Mouse (Mus musculus) heart, adult 18-20 months (tissue): ENCODE measurements at regions not wholly inside any gene's neighbourhood (a gene's known extent, or its start where the extent isn't known, plus 50 kb on each side); places are given as distances from the start of the nearest gene placed in this dataset.
A peak's percentile ranks its signal among the peaks of the same experiment; 100 is the strongest.
"Not testable (repeated sequence)": the region's sequence is repeated elsewhere in the genome, so short reads cannot be mapped to it uniquely, and the experiment has no call there.

ENCODE experiments used
- DNase-seq, 2 experiments: peaks; one replicate each; pipeline ENCODE4 v3.0.0; 2021 to 2022; ENCODE audit warnings: mixed read lengths in 1 of 2

DNA sequence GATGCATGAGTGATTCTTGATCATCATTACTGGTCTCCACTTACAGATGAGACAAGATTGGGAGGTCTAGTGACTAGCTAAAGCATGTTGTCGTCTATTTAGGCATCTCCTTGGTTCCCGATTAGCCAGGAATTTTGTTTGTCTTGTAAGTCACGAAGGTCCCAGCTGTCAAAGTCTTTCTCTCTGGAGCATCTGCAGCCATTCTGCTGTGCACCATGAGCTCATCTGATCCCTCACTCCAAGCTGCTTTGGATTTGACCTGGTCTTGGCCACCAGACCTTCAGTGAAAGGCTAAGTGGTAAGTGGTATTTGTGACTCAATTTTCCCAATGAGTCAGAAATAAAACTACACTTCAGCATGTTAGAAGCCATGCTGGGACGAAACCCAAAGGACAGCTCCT lies 53.3 kb upstream of the Creb5 start:
- DNase-seq, result peak; percentile 6 to 17

DNA sequence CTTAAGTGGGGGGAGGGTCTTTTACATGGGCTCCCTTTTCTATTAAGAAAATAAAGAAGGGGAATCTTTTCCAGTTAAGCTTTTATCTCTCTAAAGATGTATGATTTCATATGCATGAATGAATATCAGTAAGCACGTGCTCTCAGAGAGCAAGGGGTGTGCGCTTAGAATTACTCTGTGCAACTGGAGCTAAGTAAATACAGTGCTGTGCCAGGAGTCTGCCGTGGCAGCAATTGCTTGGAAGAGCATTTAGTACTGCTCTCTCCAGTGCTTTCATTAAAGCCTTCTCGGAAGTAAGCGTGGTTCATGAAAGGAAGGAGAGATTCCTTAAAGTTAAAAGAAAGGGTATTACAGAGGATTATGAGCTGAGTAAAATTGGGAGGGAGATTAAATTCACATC lies 54.5 kb upstream of the Creb5 start:
- no peak for DNase-seq

DNA sequence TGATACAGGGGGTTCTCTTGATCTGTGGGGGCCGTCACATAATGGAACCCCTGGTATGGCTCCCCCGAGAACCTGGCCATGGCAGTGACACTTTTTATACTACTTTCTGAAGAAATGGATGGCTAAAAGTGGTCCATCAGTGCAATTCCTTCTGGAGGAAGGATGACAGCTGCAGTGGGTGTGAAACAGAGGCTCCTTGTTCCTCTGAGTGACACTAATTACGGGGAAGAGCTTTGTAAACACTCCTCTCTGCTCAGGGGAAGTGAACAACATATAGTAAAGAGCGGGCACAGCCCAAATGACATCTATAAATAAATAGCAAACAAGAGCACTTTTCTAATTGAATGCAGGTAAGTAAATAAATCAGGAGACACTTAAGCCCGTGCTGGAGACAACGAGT lies 57.7 kb upstream of the Creb5 start:
- no peak for DNase-seq

DNA sequence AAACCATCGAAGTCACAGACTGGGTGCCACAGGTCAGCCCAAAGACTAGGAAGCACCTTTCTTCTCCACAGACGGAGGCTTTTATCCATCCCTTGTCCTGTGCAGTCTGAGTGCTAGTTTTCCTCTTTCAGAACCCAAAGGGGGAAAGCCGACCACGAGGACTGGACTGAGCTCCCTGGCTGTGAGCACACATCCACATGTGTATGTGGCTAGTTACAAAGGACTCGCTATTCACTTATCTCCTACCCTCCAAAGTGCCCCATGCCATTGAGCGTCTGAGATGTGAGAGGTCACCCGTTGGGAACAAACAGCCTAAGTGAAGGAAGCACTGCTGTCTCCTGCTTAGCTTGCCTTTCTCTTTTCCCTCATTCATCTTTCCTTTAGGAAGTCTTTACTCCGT lies 65.0 kb upstream of the Creb5 start:
- no peak for DNase-seq

DNA sequence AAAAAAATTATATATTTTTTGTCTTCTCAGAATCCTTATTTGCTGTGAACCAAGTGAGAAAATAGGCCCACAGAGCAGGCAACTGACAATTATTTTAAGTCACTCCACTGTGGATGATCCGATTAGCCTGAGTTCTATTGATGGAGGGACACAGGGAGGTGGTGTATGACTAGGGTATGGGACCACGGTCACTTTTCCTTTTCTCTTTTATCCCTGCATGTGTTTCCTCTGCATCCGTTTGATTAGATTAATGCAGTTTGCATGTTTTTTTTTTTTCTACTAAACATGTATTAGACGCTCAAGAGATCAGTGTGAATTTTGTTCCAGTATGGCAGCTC lies 65.4 kb upstream of the Creb5 start:
- no peak for DNase-seq

DNA sequence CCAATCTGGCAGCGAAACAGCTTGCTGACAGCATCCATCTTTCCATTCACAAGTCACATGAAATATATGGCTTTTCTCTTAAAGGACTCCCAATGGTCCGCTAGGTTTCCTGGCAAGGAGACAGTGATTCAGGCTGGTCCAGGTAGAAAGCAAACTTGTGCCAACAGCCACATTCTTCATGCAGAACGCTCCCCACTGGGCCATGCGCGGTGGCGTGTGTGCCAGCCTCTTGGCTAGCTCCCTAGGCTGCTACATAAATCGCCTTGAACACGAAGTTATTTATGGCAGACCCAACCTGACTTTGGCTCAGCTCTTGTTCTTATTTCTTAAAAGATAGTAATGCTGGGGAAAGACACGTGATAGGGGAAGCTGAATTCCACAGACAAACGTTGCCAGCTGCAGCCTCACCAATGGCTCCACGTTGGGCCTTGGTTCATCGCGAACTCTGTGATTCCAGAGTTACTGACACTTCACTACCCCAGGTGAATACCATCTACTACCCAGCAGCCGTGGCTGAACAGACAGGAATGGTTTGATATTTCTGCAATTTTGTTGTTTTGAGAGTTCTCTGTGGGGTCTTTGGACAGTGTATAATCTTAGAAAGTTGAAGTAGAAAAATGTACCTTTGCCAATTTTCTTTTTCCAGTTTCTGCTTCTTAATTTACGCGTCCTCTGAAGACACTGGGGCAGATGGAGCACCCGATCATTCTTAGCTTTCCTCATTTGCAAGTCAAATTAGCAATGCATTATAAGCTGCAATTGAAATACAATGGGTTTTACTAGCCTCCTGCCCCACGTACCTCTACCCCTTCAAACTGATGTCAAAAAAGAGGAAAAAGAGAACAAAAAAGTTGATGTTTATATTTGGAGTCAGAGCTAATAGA lies 66.0 kb upstream of the Creb5 start:
- peak in 1 of 2 experiments; percentile 5 for DNase-seq

DNA sequence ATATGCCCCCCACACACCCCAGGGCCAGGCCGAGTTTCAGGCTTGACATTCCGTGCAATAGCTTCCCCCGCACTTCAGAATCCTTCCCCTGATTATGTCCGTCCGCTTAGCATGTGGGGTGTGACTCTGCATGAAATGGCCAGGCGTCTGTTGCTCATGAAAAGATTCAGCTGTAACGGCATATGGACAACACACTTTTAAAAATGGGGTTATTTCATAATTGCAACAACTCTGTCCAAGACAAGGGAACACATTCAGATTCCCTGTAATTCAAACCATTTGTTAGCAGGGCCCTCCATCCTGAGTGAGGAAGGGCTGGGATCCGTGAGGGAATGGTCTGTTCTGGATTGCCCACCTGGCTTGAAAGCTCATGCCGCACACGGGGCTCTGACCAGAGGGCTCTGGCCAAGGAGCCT lies 68.2 kb upstream of the Creb5 start:
- peak; percentile 56 to 76 for DNase-seq

DNA sequence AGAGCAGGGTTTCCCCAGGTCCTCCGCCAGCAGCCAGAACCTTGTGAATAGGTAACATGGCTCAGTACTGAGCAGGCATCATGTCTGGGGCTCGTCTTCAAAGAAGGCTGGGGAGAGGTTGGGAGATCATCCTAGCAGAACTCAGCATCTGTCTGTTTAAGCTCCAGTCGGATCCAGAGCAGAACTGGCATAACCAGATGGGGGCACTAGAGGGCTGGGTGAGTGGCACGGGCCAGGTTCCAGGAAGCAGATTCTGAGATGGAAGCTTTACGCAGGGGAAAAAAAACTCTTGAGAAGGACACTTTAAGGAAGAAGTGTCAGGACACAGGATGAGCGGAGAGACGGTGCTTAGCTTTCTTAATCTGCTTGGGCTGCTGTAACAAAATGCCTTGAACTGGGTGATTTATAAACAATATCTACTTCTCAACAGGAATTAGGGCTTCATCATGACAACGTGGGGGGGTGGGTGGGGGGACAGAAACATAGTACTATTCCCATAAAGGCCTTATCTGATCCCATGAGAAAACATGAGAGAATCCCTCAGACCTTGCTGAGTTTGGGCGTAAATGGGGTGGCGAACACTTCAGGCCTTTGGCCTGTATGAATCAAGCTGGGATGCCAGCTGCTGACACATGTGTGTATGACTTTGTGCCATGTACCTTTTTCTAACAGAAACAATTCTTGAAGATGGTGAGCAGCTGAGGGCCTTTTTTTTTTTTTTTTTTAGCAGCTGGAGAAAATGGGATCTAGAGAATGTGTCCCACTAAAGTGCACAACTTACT lies 69.6 kb upstream of the Creb5 start:
- DNase-seq, result peak; percentile 22 to 70

DNA sequence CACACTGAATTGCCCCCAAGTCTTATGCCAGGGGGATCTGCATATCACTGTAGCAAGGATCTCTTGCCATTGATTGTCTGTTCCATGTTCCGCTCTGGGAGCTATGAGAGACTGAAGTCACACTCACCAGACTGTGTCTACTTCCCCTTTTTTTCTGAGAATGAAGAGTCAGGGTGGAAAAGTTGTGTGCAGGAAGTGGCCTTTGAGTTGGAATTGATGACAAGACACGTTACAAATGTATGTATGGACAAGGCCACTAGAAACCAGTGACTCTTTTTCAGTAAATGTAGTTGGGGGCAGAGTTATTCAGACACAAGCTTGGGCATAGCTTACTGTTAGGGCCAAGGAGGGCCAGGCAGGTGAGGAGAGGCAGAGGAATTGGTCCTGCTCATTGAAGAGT lies 70.4 kb upstream of the Creb5 start:
- no peak for DNase-seq

DNA sequence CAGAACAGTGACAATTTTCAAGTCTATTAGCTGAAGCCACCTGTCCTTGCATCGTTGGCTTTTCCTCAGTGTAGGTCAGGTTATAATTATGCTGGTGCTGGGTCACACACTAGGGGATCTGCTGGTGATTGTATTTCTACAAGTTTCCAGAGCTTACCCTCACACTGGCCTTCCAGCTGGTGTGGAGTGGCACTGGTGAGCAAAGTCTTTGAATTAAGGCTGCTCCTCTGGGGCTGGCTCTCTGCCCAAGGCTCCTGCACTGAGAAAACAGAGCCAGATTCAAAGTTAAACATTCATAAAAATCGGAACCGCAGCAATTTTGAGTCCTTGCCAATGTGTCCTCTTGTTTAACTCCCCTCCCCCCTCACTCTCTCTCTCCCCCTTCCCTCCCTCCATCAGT lies 75.7 kb upstream of the Creb5 start:
- DNase-seq, result no peak

DNA sequence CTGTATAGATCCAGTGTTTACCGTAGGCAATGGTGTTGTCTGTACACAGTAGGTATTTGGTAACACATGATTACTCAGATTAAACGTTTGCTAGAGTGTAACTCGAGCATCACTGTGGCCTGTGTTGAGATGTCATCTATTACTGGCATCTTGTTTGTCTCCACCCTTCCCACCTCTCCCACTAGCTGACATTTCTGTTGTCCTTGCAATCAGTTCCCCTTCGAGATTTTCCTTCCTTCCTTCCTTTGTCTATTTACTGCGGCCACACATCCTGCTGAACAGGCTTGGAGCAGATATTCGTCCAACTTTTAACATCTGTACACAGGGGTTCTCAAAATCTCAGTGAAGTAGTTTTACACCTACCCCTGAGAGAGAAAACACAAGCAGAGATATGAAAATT lies 77.7 kb upstream of the Creb5 start:
- DNase-seq, result no peak

DNA sequence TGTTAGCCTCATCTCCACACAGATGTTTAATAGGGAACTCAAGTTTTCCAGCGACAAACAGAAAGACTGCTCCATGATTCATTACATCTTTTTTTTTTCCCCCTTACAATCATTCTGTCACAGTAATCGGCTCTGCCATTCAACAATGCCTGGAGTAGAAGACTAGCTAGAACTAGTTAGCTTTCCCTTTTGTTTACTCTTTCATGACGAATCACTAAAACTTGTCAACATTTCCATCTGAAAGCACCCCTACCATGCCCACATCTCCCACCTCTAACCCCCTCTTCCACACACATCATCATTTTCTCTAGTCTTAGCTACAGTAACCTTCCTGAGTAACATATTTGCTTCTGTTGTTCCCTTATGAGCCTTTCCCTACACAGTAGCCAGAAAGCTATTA lies 78.6 kb upstream of the Creb5 start:
- DNase-seq, result no peak

DNA sequence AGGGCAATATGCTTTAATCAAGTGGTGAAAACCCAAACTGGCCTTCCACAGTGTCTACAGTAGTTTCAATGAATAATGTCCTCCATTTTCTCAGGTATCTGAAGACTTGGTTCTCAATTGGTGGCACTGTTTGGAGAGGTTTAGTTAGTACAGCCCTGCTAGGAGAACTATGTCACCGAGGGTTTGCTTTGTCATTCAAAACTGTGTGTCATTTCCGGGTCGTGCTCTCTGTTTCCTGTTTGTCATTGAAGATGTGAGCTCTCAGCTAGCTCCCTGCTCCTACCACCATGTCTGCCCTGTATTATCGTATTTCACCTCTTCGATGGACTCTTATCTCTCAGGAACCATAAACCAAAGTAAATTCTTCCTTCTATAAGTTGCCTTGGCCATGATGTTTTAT lies 79.3 kb upstream of the Creb5 start:
- no peak for DNase-seq

DNA sequence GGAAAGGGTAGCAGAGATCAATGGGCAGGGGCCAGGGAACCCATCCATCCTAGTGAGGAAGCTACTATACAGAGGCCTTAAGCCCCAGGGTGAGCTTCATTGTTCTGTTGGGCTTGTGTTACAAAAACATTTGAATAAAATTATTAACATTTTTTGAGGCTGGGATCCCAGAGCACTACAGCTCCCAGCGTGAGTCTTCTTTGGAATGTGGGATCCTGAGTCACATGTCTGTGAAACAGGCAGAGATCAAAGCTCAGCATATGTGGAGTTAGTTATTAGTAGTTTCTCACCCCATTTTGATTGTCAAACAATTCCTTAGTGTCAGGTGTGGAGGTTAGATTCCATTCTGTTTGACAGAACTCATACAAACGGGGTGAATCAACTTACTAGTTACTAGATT lies 79.7 kb upstream of the Creb5 start:
- no peak for DNase-seq

DNA sequence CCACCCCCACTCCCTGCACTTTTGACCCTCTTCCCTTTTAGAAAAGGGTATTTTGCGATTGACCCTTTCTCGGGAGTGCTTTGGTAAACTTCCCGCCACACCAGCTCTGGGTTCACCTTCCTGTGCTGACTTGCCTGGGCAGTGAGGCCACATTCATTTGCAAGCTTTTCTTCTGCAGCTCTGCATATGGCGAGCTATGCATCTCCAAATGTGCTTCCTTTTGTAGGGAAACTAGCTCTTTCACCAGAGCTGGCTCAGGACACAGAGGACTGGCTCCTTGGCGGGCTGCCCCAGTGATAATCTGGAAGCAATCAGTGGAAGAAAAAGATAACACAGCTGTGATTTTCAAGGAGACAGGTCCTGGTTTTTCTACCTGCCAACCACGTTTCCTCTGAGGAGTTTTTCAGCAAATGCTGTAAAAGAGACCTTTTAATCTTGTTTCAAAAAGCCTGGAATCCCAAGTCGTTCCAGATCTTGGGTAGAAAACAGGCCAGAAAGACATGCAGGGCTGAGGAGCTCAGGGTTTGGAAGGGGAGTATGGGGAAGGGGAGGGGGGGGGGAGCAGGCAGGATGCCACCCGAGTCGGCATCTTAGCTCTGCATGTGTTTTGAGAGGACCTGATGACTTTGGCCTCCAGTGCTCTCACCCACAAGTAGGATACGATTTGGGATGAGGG lies 85.7 kb upstream of the Creb5 start:
- DNase-seq, result no peak

DNA sequence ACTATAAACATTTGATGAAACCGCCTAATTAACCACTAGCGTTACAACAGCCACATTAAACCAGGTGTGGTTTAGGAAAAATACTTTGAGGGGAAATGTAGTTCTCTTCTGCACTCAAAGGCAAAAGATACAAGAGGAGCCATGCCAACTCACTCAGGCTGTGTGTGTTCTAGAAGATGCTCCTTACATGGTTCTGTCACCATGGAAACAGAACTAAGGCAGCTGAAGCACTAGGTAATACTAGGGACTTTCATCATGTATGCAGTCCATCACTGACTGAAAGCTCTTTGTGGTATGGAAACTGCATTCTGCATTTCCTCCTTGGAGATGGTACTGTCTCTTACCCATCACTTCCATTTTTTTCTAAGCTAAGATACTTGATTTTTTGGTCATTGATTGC lies 87.6 kb upstream of the Creb5 start:
- DNase-seq, result no peak

DNA sequence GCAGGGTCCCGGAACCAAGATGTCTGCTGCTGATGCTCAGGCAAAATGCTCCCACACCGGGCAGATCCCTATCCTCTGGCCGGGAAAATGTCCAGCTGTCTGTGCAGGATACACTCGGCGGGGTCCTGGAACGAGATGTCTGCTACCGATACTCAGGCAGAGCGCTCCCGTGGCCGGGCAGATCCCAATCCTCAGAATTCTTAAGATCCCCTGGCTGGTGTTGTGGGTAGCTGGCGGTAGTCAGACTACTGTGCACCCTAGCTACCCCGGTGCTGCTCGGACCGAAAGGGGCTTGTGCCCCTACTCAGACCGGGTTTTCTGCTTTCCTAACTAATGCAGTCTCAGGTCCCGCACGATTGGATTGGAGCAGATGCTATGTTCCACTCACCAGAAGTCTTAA lies 104.9 kb upstream of the Creb5 start:
- not testable (repeated sequence) for DNase-seq

DNA sequence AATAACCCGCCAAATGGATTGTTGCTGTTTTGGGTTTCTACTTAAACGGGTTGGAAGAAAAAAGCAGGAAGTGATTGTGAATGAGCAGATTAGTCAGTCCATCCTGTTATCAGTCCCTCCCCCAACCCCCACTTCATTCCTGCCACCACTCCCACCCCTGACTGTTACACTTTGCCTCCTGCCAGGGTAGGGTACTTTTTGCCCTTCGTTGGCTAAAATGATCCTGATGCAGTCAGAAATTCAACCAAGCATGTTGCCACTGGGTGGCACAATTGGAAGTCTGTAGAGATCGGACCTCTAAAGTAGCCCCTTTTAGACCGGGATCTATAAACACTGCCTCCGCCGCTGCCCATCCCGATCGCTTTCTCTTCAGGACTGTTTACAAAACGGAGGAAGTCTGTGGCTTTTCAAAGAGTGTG lies 96.0 kb upstream of the Jazf1 start:
- DNase-seq, result peak; percentile 4 to 20

DNA sequence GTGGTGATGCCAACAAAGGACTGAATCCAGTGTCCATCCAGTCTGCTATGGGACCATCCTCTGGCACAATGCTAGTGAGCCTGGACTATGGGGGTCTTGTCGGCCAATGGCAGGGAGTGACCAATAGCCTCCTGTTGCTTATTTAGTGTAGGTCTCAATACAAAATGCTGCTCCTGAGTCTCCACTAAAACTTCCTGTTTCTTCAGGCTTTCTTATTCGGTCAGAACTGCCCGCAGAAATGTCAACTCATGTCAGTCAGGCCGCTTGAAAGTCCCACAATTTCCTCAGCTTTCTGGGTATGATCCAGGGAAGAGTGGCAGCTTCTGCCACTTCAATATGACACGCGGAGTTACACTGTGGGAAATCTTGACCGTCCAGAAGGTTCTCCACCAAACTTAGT lies 94.7 kb upstream of the Jazf1 start:
- DNase-seq, result no peak

DNA sequence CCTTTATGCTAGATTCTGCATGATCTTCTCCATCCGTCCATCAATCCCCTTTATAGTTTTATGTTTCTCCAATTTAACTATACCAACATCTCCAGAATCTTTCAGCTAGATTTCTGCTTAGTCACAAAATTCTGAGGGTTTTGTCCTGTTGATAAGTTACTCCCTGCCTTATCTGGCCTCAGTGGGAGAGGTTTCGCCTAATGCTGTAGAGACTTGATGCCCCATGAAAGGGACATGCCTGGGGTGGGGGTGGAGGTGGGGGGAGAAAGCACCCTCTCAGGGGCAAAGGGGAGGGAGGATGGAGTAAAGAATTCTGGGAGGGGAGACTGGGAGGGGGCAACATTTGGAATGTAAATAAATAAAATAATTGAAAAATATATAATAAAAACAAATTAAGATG lies 93.2 kb upstream of the Jazf1 start:
- DNase-seq, result no peak

DNA sequence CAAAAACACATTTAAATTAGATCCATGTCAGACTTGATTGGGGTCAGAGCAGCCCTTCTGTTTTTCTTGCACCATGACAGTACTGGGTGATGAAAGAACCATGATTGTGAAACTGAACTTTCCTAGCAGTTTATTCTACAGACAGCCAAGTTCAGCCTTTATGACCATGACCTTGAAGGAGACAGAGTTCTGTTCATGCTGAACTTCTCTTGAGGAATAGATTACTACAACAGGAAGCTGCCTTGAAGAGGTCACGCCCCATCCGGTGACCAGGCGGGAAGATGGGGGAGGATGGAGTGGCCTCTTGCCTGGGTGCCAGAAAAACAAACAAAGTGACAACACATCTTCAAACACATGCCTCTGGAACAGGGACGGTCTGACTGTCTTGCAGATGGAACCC lies 86.2 kb upstream of the Jazf1 start:
- DNase-seq, result no peak

DNA sequence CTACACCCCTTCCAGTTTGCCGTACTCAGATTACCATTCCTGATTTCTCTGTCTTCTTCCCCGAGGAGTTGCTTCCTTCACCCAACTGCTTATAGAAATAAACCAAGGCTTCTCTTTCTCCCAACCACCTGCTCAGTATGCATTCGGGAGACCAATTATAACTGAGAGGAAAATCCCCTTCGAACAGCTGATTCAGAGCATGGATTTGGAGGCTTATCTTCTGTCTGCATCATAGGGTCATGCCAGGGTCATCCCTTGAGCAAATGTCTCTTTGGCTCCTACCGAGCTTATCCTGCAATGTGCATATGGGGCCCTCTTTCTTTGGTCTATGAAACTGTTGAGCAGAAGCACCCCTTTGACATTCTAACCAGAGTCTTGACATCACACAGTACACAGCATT lies 79.0 kb upstream of the Jazf1 start:
- DNase-seq, result no peak

DNA sequence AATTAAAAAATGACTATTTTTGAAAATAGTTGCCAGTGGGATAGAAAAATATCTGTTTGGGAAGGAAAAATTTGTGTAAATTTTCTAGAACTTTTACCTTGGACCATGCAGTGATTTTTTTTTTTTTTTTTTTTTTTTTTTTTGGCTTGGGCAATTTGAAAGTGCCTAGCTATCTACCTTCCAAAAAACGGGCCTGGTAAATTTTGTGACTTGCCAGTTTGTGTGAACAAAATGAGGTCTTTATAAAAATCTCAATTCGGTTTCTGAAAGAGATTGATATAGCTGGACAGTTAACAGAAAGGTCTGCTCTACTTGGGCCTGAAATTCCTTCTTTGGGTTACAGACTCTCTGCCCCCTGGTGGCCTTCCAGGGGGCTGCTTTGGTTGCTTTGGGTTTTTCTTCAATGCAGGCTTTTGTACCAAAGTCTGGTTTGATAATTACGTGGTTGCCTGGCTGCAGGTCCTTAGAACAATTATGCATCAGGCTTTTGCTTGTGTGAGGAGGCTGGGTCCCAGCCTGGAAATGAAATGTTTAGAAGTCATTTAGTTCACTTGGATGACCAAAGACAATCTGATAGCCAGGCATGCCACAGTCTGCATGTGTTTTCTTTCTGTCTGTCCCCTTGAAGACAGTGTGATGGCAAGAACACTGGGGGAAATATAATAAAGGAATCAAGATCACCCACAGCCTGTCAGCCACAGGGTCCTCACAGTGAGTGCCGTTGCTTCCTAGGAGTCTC lies 75.6 kb upstream of the Jazf1 start:
- DNase-seq, result peak; percentile 20 to 56
